Mouse (Mus musculus) small intestine, adult 2 months (tissue): ENCODE measurements around the gene Kazn. TPM values are rescaled to one million over a fixed set of nuclear protein-coding genes. Genes with fewer than 3 reads are reported as not detected.

Source experiments
- H3K27ac ChIP-seq: fragments of 200-500 bp; 2 replicates; pipeline ENCODE4 v1.5.1; 2012; ENCODE audit warnings: low read depth, low read length, control low read depth, inconsistent platforms; ENCODE audit not compliant: insufficient read depth
- H3K27me3 ChIP-seq: fragments of 200-500 bp; 2 replicates; pipeline ENCODE4 v1.6.1; 2012; ENCODE audit warnings: mild to moderate bottlenecking, moderate library complexity, low read length, inconsistent platforms; ENCODE audit not compliant: control insufficient read depth, insufficient read depth
- H3K36me3 ChIP-seq: fragments of 200-500 bp; 2 replicates; pipeline ENCODE4 v1.6.1; 2012; ENCODE audit warnings: mild to moderate bottlenecking, low read length, control low read depth, inconsistent platforms; ENCODE audit not compliant: control insufficient read depth, insufficient read depth
- H3K4me1 ChIP-seq: fragments of 200-500 bp; 2 replicates; pipeline ENCODE4 v1.6.1; 2012; ENCODE audit warnings: low read length, inconsistent platforms, mixed read lengths; ENCODE audit not compliant: control insufficient read depth, insufficient read depth, insufficient read length
- H3K4me3 ChIP-seq: fragments of 200-500 bp; 2 replicates; pipeline ENCODE4 v1.5.1; 2012; ENCODE audit warnings: low read depth, mild to moderate bottlenecking, control low read depth, inconsistent platforms, low read length, moderate library complexity
- CTCF ChIP-seq: fragments of 200-500 bp; IDR thresholded peaks from 2 replicates; pipeline ENCODE4 v1.5.1; 2012; ENCODE audit warnings: low read depth, mild to moderate bottlenecking, control low read depth, inconsistent platforms, low read length, moderate library complexity, mixed read lengths; ENCODE audit not compliant: insufficient replicate concordance, insufficient read length; ENCODE audit errors: extremely low read depth
- POLR2A ChIP-seq: fragments of 200-500 bp; IDR thresholded peaks from 2 replicates; pipeline ENCODE4 v1.6.1; 2012; ENCODE audit warnings: low read depth, mild to moderate bottlenecking, control low read depth, inconsistent platforms, low read length, moderate library complexity
- WGBS: fragments of 180-500 bp; shearing (Covaris S2); methylation state at CpG from one replicate; pipeline ENCODE4 v1.1.7; 2018; 5-methylcytosine and 5-hydroxymethylcytosine counted together
- polyA plus RNA-seq: library from polyadenylated mRNA; depleted of rRNA; stranded (reverse); fragments of >200 nt; gene quantifications from 2 replicates; pipeline ENCODE4 v1.2.3, GENCODE M21; 2012

The Kazn gene
- polyA plus RNA-seq, 1 experiment: 15.3 TPM

DNA sequence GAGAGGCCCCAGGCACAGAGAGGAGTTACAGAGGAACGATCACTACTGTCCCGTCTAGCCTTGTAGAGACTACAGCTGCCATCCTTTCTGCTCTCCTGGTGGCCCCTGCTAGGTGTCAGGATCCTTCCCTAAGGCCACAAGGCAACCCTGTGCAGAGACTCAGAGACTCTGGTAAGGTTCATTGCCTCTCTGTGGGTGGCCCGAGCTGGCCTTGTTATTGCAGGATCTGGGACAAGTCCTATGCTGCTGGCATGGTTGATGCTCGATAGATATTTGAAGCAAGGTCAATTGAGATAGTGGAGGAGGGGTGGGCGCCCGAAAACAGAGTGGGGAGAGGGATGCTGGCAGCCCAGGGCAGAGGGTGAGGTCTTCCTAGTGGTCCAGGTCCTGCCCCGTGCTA is 23.4 kb downstream of the Kazn start:
- Histone ChIP-seq H3K4me3 (no peak overlapping the region), H3K36me3 (no peaks in the 10 kb centered on the region), H3K4me1 (peaks cover 11% of the 10 kb centered on the region; the same call in 1 of the 2 replicates), H3K27me3 (no peaks in the 10 kb centered on the region), H3K27ac (no peak overlapping the region)
- no peak for TF ChIP-seq CTCF
- TF ChIP-seq POLR2A: no peak
- WGBS: 76% methylated on average over 7 of the region's 7 CpGs

GRCm38 (mm10) chr4:142214532-142214931 is 24.7 kb downstream of the Kazn start:
- TF ChIP-seq POLR2A: no peak
- no peak for TF ChIP-seq CTCF
- no peaks in the 10 kb centered on the region for H3K27me3 ChIP-seq
- H3K36me3 ChIP-seq: no peaks in the 10 kb centered on the region
- H3K4me1 ChIP-seq: peaks cover 11% of the 10 kb centered on the region; the same call in 1 of the 2 replicates
- H3K4me3 ChIP-seq: no peak overlapping the region
- no peak overlapping the region for H3K27ac ChIP-seq
- WGBS: 44% methylated on average over 6 of the region's 6 CpGs

- Histone ChIP-seq H3K27ac (no peak overlapping the region), H3K36me3 (peaks cover 3% of the 10 kb centered on the region; the same call in 1 of the 2 replicates), H3K27me3 (no peaks in the 10 kb centered on the region), H3K4me1 (peaks cover 11% of the 10 kb centered on the region; the same call in 1 of the 2 replicates), H3K4me3 (no peak overlapping the region)
- TF ChIP-seq POLR2A (no peak), CTCF (no peak)
- 25% methylated on average over 9 of the region's 9 CpGs for WGBS
Observed at GRCm38 (mm10) chr4:142212425-142212824, 26.8 kb downstream of the Kazn start.

DNA sequence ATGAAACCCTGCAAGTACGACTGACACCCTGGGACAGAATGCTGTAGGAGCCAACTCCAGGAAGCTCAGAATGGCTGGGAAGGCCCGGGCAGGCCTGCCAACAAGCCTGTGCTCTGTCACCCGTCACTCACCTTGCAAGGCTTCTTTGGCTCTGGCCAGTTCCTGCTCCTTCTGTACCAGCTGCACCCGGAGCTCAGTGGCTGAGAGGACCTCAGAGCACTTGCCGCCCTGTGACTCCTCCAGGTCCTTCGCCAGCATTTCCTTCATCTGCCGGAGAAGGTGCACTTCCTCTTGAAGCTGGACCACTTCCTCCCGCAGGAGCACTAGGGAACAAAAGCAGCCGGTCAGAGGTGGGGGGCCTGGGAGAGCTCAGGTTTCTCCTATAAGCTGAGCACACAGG is 29.3 kb downstream of the Kazn start:
- TF ChIP-seq POLR2A (no peak), CTCF (no peak)
- no peak overlapping the region for H3K27ac ChIP-seq
- H3K4me3 ChIP-seq: no peak overlapping the region
- 68% methylated on average over 9 of the region's 9 CpGs for WGBS
- H3K27me3 ChIP-seq: no peaks in the 10 kb centered on the region
- peaks cover 3% of the 10 kb centered on the region; the same call in 1 of the 2 replicates for H3K36me3 ChIP-seq
- peaks cover 11% of the 10 kb centered on the region; the same call in 1 of the 2 replicates for H3K4me1 ChIP-seq

DNA sequence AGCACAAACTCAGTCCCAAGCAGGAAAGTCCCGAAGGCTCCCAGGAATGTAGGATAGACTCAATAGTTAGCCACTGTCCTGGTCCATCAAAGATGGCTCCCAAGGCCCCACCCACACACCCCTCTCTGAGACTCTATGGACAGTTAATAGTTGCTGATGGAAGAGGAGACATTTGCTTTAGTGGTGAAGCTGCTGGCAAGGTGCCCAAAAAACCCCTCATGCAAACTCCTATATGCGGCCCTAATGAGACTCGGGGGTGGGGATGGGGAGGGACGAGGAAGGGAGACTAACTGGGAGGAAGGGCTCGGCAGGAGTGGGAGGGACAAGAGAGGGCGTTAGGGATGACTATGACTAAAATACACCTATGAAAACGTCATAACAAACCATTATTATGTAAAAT is 29.7 kb downstream of the Kazn start:
- Histone ChIP-seq H3K27me3 (no peaks in the 10 kb centered on the region), H3K4me3 (no peak overlapping the region), H3K4me1 (peaks cover 8% of the 10 kb centered on the region; the same call in 1 of the 2 replicates), H3K36me3 (peaks cover 3% of the 10 kb centered on the region; the same call in 1 of the 2 replicates), H3K27ac (no peak overlapping the region)
- TF ChIP-seq CTCF (no peak), POLR2A (0 out of 2 replicates have a peak, but pooled peaks have one; percentile 17)
- 78% methylated on average over 7 of the region's 7 CpGs for WGBS

DNA sequence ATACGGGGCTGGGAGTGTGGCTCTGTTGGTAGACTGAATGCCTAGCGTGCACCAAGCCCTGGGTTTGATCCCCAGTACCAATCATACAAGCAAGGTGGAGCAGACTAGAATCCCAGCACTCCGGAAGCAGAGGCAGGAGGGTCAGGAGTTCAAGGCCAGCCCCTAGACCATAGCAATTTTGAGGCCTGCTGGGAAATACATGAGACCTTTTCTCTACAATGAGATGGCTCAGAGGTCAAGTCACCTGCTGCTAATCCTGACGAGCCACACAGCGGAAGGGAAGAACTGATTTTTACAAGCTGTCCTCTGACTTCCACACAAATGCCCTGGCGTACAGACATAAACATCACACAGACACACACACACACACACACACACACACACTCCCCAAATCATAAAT is 33.5 kb downstream of the Kazn start:
- peaks cover 3% of the 10 kb centered on the region; the same call in 1 of the 2 replicates for H3K36me3 ChIP-seq
- 92% methylated on average over 6 of the region's 6 CpGs for WGBS
- H3K27me3 ChIP-seq: no peaks in the 10 kb centered on the region
- H3K4me1 ChIP-seq: no peaks in the 10 kb centered on the region
- no peak overlapping the region for H3K27ac ChIP-seq
- no peak overlapping the region for H3K4me3 ChIP-seq
- TF ChIP-seq POLR2A (no peak), CTCF (no peak)

- WGBS: 38% methylated on average over 6 of the region's 6 CpGs
- Histone ChIP-seq H3K27me3 (no peaks in the 10 kb centered on the region), H3K36me3 (no peaks in the 10 kb centered on the region), H3K27ac (no peak overlapping the region), H3K4me1 (peaks cover 17% of the 10 kb centered on the region), H3K4me3 (no peak overlapping the region)
- TF ChIP-seq CTCF (no peak), POLR2A (no peak)
Observed at GRCm38 (mm10) chr4:142196626-142197025, 42.6 kb downstream of the Kazn start.

GRCm38 (mm10) chr4:142193780-142194179 is 45.4 kb downstream of the Kazn start:
- Histone ChIP-seq H3K4me3 (no peak overlapping the region), H3K27me3 (no peaks in the 10 kb centered on the region), H3K4me1 (peaks cover 17% of the 10 kb centered on the region), H3K36me3 (no peaks in the 10 kb centered on the region), H3K27ac (no peak overlapping the region)
- 28% methylated on average over 7 of the region's 7 CpGs for WGBS
- TF ChIP-seq POLR2A (0 out of 2 replicates have a peak, but pooled peaks have one; percentile 14), CTCF (no peak)
